Mouse (Mus musculus) NIH3T3 (cell line): ENCODE measurements around the gene Rfx7.
"Not testable (repeated sequence)": the region's sequence is repeated elsewhere in the genome, so short reads cannot be mapped to it uniquely, and the experiment has no call there.

Source experiments
- DNase-seq: peaks from one replicate; pipeline ENCODE4 v3.0.0-alpha.2; 2012; ENCODE audit warnings: low read depth

The Rfx7 gene

GRCm38 (mm10) chr9:72664409-72665351 lies 132.6 kb downstream of the Rfx7 start:
- DNase-seq, result peak; percentile 65

- DNase-seq, result no peak
Measured at GRCm38 (mm10) chr9:72665517-72665916, 133.5 kb downstream of the Rfx7 start.

DNA sequence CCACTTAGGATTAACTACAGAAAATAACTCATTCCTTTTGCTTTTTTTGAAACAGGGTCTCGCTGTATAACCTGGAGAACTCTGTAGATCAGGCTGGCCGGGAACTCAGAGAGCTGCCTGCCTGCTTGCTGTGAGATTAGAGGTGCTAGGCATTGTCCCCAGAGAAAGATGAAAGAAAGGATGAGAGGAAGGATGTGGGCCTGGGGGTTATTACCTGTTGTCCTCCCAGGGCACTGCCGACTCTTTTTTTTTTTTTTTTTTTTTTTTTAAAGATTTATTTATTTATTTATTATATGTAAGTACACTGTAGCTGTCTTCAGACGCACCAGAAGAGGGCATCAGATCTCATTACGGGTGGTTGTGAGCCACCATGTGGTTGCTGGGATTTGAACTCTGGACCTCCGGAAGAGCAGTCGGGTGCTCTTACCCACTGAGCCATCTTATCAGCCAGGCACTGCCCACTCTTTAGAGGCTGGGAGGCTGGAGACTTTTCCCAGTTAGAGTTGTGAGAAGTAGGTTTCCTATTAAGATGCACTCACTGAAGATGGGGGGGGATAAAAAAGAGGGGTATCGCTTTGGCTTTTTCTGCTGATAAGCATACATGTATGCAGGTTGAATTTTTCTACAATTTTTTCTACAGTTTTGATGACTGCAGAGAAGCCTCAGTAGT lies 134.4 kb downstream of the Rfx7 start:
- DNase-seq, result not testable (repeated sequence)

- DNase-seq, result no peak
Measured at GRCm38 (mm10) chr9:72667126-72667525, 135.1 kb downstream of the Rfx7 start.

- DNase-seq, result no peak
Measured at GRCm38 (mm10) chr9:72669383-72669782, 137.3 kb downstream of the Rfx7 start.

- DNase-seq, result peak; percentile 88
Measured at GRCm38 (mm10) chr9:72672361-72672760, 140.3 kb downstream of the Rfx7 start.
